Mouse (Mus musculus): Measurements from ENCODE around the gene Add2.

DNA sequence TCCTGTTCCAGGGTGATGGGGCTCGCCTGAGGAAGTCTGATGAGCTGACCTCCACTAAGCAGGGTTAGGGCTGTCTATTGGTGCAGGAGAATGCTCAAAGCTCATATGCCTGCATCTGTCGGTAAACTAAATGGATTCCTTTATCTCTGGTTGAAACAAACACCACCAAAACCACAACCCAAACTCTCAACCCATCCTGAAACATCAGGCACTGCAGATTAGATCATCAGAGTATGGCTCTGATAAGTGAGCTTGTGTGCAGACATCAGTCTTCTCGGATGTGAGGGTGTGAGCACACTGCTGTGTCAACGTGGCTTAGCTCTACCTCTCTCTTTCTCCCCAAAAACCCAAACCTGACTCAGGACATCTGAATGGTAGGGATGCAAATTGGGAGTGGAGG lies 75.1 kb downstream of the Add2 start:
- TF ChIP-seq CTCF (IDR thresholded peaks at IDR 0.05; ENCODE audit: extremely low read depth, insufficient read depth, insufficient read length, insufficient replicate concordance) (no peak), POLR2A (IDR thresholded peaks at IDR 0.05; ENCODE audit: low read depth, low read length) (no peak)
